Mouse (Mus musculus) embryonic fibroblast, embryonic 13.5 days (primary cell): ENCODE results near the gene Gm6993.

Experiments used
- CTCF ChIP-seq: IDR thresholded peaks from 2 replicates; pipeline ENCODE4 v1.5.1; 2011; ENCODE audit warnings: mild to moderate bottlenecking, control low read depth, low read length, moderate library complexity, borderline replicate concordance; ENCODE audit not compliant: insufficient read depth
- POLR2A ChIP-seq: IDR thresholded peaks from 2 replicates; pipeline ENCODE4 v1.6.1; 2011; ENCODE audit warnings: low read depth, mild to moderate bottlenecking, control low read depth, low read length, moderate library complexity

GRCm38 (mm10) chr12:31222741-31223140, 17.8 kb upstream of the Gm6993 start:
- no peak for TF ChIP-seq POLR2A
- TF ChIP-seq CTCF, result no peak
